Mouse (Mus musculus): ENCODE data around the gene Mymx.

DNA sequence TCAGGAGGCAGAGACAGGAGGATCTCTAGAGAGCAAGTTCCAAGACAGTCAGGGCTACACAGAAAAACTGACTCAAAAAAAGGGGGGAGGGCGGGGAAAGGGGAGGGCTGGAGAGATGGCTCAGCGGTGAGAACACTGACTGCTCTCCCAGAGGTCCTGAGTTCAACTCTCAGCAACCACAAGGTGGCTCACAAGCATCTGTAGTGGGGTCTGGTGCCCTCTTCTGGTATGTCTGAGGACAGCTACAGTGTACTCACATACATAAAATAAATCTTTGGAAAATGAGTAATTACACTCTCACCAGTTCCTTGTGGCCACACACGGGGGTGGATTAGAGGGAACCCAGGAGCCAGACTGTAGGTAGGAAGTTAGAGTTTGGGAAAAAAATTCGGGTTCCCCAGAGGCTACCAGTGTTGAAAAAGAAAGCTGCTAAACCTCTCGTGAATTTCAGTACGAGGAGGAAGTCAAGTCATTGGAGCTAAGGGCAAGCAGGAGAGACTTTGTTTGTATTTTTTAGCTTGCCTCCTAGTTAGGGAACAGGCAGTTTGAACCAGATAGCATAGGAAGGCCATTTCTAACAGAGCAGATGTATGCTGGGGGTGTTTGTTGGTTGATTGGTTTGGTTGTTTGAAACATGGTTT, 19.1 kb downstream of the Mymx start:
- TF ChIP-seq CTCF (IDR thresholded peaks at IDR 0.05; ENCODE audit: borderline replicate concordance, control insufficient read depth, extremely low read depth, insufficient read depth, low read length, poor library complexity) (peak; percentile 48; the same call in 1 of the 2 replicates), POLR2A (IDR thresholded peaks at IDR 0.05; ENCODE audit: control insufficient read depth, extremely low read depth, insufficient read depth, low read length, poor library complexity) (no peak)
